Mouse (Mus musculus) 3134 (cell line): ENCODE data around the gene Tmc5.

ENCODE experiments used
- DNase-seq: peaks from one replicate; pipeline ENCODE4 v3.0.0-alpha.2; 2011; ENCODE audit warnings: low spot score; ENCODE audit not compliant: insufficient read length; ENCODE audit errors: extremely low read depth

Gene Tmc5

DNA sequence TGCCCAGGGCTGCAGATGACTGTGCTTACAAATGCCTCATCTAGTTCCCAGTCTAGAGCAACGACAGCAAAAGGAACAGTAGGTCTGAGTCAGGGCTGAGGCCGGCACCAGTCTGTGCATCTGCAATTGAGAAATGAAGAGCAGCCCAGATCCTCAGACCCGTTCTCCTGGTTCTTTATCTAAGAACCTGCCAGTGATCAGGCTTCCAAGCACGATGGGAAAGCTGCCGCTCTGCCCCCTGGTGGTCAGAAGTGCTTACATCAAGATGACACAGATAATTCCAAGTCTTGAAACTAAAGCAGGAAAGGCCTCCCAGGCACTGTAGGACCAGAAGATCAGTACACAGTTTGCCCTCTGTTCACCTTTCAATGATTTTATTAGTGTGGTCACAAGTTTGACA, 91.1 kb downstream of the Tmc5 start:
- peak; percentile 13 for DNase-seq

DNA sequence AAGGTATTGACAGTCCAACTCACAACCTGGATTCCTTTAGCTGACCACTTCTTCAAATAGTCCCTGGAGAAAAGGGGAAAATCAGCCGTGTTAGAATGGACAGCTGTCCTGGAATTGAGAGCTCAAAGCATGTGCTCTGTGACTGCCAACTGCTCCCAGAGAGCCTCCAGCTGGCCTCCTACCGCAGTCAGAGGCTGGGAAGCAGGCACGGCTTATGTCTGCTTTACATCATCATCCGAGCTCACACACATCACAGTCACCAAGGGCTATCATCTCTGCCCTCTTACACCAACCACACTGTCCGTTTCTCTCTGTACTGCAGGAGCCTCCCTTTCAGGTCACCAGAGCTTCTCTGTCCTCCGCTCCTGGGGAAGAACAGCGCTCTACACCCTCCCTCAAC, 92.0 kb downstream of the Tmc5 start:
- DNase-seq: no peak

DNA sequence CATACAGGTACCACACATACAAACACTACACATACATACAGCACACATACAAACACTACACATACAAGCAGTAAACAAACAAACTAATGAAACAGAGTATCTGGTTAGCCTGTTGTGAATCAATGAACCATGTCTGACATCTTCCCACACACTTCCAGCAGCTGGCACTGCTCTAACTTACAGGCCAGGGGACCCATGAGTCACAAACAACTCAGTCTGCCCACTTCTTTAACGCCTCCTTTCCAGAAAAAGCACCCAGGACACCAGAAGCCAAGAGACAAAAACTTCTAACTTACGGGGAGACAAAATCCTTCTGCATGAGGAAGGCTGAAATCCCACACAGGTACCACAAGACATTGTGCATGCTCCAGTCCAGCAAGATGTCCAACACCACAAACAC, 94.2 kb downstream of the Tmc5 start:
- DNase-seq: no peak

DNA sequence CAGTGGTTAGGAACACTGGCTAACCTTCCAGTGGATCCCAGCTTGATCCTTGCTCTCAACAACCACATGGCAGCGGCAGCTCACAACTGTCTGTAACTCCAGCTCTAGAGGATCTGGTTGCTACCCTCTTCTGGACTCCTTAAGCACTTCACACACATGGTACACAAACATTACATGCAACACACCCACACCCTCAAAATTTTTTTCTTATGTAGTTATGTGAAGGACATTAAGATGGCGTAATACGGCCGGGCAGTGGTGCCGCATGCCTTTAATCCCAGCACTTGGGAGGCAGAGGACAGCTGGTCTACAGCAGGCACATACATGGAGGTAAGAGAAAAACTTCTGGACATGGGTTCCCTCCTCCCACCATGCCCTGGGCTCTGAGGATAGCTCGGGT, 99.0 kb downstream of the Tmc5 start:
- DNase-seq: no peak

GRCm38 (mm10) chr7:118697168-118697567, 100.1 kb downstream of the Tmc5 start:
- DNase-seq: peak; percentile 25

GRCm38 (mm10) chr7:118698882-118699281, 101.8 kb downstream of the Tmc5 start:
- no peak for DNase-seq

DNA sequence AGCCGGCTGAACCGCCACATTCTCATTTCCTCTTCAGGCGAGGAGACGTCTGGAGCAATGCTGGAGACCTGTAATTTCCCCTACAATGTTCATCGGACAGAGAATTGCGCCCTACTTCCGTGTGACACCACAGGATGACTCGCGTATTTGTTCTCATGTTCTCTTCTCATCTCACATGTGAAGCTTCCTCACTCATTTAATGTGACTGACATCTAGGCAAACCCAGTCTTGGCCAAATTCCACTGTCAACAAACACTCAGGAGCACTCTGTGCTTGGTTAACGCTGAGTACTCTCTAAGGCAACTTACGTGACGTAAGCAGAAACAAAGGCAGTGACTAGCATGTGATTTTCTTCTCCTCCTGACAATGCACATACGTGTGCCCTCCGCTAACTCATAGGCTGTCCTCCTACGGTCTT, 106.1 kb downstream of the Tmc5 start:
- no peak for DNase-seq

GRCm38 (mm10) chr7:118704001-118704850, 107.1 kb downstream of the Tmc5 start:
- DNase-seq: no peak

- peak; percentile 88 for DNase-seq
Observed at GRCm38 (mm10) chr7:118705101-118705961, 108.2 kb downstream of the Tmc5 start, which contains the start of gene Gde1. TSS of gene Gde1 (minus strand) at chr7:118705778.

- no peak for DNase-seq
Observed at GRCm38 (mm10) chr7:118706051-118706450, 109.0 kb downstream of the Tmc5 start.

DNA sequence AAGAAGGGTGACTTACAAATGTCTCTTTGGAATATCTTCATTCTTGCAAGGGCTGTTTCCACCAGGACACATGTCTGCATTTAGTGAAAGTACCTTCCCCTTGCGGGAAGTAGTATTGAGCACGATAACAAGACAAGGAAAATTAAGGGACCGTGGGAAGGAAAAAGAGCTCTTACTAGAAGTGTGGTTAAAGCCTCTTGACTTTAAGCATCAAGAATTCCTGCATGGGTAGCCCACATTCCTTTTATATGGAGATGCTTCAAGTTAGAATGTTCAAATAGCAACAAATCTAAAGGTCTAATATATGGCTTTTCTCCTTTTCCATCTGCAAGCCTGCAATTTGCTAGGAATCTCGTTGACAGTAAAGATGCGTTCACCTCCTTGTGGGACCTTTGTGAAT, 109.4 kb downstream of the Tmc5 start:
- no peak for DNase-seq

GRCm38 (mm10) chr7:118707216-118707615, 110.1 kb downstream of the Tmc5 start:
- DNase-seq: no peak

DNA sequence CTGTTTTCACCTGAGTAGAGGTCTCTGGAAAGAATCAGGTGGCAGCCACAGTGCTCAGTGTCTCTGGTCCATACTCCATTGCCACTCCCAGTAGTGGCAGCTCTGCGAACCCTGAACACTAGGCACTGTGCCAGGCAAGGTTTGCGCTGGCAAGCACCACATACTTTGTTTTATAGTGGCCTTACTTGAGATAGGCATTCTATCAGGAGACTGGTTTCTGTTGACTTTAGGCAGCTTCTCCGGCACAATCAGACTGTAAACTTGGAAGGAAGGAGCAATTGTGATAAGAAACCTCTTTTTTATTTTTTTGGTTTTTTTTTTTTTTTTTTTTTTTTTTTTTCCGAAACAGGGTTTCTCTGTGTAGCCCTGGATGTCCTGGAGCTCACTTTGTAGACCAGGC, 110.9 kb downstream of the Tmc5 start:
- DNase-seq: no peak

DNA sequence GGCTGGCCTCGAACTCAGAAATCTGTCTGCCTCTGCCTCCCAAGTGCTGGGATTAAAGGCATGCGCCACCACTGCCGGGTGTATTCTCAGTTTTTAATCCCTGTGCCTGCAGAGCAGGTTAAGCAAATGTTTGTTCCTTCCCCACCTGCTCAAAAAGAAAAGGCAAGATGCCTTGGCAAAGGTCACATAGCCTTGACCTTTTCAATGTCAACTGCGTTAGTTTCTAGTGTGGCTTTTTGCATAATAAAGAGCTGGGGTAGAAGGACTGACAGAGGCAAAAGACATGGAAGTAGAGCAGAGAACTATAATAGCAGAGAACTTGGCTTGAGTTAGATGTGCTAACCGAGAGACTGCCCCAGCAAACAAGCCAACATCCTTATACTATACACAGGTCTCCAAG, 113.7 kb downstream of the Tmc5 start:
- DNase-seq: no peak

DNA sequence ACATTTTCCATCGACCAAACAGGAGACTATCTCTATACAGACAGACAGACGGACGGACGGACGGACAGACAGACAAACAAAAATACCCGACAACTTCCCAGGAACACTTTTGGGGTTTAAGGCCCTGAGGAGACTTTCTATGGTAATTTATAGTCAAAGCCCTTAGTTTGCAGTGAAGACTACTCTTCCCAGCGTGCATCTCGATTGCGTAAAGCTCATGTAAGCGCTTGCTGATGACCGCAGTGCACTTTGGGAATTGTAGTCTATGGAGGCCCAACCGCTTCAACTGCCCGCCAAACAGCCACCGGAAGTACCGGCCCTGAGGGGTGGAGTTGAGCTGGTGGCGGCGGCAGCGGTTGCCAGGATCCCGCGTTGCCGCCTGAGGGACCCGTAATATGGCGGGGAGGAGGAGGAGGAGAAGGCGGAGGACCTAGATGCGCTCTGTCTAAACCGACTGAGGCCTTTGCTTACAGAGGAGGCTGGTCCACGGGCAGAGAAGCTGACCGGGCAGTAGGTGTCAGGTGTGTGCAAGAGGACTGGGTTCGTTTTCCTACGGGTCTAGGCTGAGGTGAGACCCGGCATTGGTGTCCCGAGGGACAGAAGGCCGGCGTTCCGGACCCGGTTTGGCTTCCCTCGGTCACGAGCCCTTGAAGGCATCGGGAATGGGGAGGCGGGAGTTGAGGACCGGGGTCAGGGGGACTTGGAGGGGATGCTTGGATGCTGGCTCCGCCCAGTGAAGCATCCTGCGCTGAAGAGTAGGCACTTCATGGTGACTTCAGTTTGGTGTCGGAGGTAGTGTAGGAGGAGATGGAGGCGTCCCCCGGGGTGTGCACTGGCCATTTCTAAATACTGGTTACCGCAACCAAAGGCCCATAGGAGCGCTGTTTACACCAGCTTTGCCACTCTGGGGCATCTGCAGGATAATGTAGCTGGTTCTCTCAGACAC, 115.4 kb downstream of the Tmc5 start, which contains the start of gene Ccp110:
TSS of gene Ccp110 (plus strand) at position 325 of the 946 bp plus-strand sequence.
- DNase-seq: peak; percentile 95

DNA sequence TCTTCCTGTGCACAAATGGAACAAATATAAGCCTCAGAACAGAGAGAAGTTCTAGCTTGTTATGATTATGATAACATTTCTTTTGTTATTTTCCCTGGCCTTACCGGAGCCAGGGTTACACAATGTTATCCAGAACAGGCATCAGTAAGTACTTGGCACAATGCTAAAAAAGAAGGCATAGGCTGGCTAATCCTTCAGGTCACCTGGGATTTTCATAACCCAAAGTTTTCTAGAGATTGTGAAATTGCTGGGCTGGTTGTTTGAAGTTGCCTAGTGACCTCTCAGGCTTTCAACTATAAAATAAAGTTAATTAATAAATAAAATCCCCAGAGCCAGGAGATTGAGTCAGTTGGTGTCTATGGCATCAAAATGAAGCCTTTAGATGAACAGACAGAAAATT, 117.8 kb downstream of the Tmc5 start:
- DNase-seq: no peak

- DNase-seq: no peak
Observed at GRCm38 (mm10) chr7:118718066-118718465, 121.0 kb downstream of the Tmc5 start.

- no peak for DNase-seq
Observed at GRCm38 (mm10) chr7:118723927-118724326, 126.8 kb downstream of the Tmc5 start.
